Mouse (Mus musculus): ENCODE data around the gene Kif23.

Gene Kif23

DNA sequence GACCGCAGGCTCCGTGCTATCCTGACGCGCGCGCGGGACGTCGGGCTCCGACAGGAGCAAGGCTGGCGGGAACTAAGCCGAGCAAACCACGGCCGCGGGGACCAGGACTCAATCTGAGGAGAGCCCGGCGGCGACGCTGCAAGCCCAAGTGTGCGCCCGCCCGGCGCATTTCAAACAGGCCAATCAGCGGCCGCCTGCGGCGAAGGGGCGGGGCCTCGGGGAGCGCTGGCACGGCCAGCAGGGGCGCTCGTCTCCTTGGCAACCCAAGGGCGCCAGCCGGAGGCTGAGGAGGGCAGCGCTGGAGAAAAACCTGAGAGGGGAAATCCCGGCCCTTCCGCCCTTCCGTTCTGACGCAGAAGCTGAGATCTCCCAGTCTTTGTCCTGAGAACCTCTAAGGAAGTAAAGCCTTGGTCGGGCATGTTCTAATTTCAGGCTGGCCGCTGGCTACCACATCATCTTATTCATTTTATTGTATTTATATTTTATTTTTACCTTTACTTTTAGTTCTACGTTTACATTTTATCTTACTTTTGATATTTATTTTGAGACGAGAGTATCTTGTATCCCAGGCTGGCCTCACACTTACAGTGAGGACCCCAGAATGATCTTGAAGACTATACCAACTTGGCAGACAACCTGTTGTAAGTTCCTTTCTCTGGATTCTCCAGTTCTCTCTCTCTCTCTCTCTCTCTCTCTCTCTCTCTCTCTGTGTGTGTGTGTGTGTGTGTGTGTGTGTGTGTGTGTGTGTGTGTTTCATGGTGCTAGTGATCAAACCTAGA is at the start of gene Kif23:
TSS of gene Kif23 (minus strand) at position 152 of the 779 bp plus-strand sequence.
- peak; percentile 98 to 100 for DNase-seq (ENCODE audit: low spot score in 2 of 2)

DNA sequence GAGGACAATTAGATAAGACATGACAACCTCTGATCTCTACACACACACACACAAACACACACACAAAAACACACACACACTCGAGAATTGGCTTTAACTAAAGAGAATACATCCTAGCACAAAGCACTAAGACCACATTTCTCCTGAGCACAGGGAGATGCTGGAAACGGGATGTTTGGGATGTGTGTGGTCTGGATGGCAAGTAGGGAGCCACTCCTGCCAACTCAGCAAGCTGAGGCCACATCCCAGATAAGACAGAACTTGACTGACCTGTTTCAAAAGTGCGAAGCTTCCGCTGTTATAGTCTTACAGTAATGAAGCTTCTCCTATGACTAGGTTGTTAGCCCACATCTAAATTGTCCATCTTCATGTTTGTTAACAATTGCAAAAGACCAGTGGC is 44.6 kb upstream of the Kif23 start:
- DNase-seq (ENCODE audit: low spot score in 2 of 2), result no peak

DNA sequence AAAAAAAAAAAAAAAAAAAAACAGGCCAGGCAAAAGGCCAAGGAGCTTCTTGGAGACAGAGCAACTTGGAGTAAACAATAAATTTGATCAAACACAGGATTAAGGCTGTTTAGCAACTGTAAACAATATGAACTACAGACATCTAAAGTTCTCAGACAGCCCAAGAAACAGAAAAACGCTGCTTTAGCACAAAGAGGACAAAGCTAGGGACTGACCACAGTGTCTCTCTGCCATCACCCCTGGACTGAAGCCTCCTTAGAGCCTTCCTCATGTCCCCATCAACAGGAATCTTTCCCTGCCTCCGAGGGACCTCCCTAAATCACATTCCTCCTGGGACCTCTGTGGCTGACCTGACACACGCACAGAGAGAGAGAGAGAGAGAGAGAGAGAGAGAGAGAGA is 44.2 kb upstream of the Kif23 start:
- no peak for DNase-seq (ENCODE audit: low spot score in 2 of 2)

DNA sequence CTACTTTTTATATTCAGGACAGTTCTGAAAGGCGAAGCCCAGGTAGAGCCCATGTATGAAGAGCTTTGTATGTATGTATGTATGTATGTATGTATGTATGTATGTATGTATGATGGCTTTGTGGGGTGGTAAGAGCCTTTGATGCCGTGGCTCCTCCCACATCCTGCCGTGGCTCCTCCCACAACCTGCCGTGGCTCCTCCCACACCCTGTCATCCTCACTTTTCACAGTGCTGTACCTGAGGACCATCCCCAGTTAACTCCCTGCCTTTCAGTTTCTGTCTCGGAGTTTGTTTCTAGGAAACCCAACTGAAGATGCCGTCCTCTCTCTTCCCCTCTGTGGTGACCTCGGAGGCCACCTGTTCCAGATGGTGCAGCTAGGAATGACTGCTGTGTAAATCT is 39.5 kb upstream of the Kif23 start:
- DNase-seq (ENCODE audit: low spot score in 2 of 2), result no peak

DNA sequence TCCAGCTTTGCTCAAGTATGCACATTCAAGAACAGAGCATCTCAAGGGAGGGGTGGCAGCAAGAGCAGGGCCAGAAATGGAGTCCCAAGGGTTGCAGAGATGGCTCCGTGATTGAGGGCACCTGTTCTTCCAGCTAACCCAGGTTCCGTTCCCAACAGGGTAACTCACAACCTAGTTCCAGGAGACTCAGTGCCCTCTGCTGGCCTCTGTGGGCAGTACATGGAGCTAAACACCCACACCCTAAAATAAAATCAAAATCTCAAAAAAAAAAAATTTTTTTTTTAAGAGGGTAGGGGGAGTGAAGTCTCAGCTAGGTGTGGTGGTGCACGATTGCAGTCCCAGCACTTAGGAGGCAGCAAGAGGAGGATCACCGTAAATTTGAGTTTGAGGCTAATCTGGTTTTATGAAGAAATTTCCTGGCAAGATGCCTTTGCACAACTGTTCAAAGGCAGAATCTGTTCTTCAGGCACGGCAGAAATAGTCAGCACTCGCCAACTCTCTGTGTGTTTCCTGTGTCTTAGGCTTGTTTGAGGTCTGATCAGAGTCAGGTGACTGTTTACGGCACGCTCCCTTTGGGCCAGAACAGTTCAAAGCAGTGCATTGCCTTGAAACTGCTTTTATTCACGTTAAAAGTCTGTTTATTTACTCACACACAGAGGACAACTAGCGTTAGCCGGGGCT is 38.7 kb upstream of the Kif23 start:
- DNase-seq (ENCODE audit: low spot score in 2 of 2), result peak in 1 of 2 experiments; percentile 50

DNA sequence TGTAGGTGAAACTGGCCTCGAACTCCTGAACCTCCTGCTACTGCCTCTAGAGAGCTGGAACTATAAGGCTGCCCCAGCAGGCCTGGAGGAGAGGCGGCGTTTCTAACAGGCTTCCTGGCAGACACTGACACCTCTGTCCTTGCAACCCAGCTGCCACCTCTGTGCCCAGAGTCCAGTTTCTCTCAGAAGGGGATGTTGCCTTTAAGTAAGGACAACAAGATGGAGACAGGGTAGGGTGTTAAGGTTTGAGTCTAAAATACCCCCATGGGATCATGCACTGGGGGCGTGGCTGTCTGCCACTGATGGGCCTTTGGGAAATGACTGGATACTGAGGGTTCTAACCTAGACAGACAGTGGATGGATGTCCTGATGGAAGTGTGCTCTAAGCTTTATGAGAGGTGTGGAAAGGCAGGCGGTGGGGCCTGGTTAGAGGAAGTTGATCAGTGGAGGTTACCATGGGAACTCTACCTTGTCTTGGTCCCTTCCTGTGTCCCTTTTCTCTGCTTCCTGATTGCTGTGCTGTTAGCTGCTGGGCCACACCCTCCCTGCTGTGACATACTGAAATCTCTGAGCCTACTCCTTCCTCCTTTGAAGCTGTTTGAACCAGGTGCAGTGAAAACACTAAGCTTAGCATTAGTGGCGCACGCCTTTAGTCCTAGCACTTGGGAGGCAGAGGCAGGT is 36.5 kb upstream of the Kif23 start:
- DNase-seq (ENCODE audit: low spot score in 2 of 2), result no peak

DNA sequence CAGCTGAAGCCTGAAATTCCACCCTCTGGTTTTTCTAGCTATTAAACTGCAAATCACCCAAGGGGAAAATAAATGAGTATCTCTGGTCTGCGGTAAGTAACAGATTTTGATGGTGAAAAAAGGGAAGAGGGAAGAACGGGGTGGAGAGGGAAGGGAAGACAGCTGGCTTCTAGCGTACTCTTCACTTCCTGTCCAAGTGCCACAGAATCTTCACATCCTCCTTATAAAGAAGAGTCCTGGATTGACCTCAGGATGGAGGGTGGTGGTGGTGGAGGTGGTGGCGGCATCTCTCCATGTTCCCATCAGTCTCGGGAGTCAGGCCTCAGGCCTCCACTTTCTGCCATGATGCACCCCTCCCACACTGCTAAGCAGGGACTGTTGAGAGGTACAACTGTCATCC is 35.3 kb upstream of the Kif23 start:
- no peak for DNase-seq (ENCODE audit: low spot score in 2 of 2)

DNA sequence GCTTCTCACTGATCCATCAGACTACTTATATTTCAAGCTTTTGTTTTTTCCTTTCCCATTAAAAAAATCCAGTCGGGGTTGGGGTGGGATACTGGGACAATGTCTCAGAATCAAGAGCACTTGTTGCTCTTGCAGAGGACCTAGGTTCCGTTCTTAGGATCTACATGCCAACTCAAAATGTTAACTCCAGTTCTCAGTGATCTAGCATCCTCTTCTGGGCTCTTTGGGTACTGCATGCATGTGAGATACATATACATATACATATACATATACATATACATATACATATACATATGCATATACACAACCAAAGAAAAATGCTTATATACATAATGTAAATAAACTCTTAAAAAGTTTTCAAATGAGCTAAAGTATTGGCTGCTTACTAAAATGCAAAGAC is 33.4 kb upstream of the Kif23 start:
- DNase-seq (ENCODE audit: low spot score in 2 of 2), result no peak

DNA sequence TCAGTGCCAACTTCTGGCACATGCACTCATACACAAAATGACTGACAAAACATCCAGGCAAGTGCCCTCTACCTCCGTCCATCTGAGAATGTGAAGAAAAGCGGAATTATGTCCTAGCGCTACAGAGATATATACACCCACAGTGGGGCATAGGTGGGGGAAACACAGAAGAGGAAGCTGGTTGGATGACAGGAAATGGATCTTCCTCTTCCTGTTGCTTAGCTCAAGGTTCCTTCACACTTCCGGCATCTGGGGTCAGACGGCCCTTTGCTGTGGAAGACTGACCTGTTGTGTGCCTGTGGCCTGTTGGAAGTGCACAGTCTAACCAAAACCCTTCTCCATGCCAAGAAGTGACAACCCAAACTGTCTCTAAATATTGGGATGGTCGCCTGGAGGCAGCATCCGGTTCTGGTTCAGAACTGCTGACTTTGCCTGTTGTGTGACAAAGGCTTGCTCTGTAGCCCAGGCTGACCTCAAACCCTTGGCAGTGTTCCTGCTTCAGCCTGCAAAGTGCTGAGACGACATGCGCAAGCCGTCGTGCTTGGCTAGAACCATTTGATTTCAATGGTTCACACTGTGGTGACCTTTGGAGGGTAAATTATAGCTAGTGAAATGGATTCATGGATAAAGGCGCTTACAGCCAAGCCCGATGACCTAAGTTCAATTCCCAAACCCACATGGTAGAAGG is 30.8 kb upstream of the Kif23 start:
- no peak for DNase-seq (ENCODE audit: low spot score in 2 of 2)

DNA sequence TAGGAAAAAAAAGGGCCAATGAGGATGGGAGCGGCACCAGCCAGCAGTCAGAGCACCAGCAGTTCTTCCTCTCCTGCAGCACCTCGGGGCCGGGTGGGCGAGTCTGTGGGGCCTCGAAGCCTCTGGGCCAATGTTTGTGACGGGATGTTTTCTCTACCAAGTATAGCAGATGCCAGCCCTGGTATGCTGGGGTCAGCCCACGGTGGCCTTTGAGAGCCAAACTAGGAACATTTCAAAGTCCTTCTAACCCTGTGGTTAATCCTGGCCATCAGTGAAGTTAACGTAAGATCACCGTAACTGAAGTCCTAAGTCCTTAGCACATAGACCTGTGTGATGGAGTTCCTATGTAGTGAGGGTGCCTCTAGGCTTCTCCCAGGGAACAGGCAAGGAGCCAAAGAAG is 25.5 kb upstream of the Kif23 start:
- no peak for DNase-seq (ENCODE audit: low spot score in 2 of 2)

DNA sequence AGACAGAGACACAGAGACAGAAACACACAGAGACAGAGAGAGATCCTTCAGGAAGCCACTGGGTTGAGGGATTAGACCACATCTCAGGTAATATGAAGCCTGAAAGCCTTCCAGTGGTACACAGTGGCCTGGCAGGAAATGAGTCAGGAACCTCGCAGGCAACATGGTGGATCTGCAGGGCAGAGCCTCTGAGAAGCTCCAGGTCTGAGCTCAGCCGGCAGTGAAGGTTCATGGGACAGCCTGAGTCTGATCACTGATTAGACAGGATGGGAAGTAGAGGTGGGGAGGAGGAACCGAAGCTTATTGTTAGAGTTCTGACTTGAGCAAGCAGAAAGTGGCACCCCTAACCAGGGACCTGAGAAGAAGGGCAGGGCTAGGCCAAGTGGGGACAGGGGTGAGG is 24.5 kb upstream of the Kif23 start:
- DNase-seq (ENCODE audit: low spot score in 2 of 2), result no peak

DNA sequence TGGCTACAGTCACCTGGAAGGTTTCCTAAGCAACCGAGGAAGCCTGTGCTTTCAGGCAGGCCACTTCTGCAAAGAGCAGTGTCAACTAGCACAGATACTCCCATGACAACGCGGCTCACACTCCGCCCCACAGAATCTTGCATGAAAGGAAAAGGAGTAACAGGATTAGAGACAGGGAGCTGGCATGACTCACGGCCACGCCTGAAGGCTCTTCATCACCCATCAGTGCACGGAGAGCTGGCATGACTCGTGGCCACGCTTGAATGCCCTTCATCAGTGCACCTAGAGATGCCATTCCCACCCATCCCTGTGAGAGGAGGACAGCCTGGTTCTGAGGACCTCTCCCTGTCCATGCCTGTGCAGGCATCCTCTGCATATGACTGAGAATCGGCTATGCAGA is 20.8 kb upstream of the Kif23 start:
- peak in 1 of 2 experiments; percentile 43 for DNase-seq (ENCODE audit: low spot score in 2 of 2)

DNA sequence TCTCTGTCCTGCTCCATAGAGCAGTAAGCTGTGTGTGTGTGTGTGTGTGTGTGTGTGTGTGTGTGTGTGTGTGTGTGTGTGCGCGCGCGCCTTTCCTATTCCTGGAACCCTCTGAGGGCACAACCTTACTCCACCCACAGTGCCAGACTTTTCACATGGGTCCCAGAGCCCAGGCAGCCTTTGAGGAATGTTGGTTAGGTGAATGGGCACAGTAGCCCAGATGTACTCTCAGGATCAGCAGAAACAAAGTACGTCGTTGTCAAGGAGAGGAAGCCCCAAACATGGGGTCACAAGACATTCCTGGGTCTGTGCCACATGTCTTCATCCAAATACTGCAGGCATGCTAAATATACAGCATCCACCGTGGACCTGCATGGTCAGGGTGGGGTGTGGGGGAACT is 19.4 kb upstream of the Kif23 start:
- no peak for DNase-seq (ENCODE audit: low spot score in 2 of 2)

DNA sequence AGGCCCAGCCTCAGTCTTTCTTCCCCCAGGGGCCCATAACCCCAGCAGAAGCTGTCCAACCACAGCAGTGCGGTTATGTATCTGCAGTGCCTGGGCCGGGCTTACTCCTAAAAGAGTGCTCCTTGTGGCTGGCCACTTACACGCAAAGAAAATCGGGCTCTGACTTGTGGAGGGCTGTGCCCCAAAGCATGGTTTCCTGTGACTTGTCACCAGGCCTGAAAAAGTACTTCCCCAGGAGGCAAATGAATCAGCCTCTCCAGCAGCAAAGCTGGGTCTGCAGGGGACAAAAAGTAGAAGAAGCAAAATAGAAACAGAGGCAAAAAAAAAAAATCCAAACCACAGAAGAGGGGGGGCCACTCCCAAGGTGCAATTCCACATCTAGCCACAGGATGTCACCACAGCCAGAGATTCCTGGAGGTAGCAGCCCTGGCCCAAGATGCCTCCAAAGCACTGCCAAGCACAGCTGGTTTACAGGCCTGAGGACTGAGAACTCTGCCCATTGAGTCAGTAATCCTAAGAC is 18.9 kb upstream of the Kif23 start:
- DNase-seq (ENCODE audit: low spot score in 2 of 2), result peak; percentile 74 to 78

DNA sequence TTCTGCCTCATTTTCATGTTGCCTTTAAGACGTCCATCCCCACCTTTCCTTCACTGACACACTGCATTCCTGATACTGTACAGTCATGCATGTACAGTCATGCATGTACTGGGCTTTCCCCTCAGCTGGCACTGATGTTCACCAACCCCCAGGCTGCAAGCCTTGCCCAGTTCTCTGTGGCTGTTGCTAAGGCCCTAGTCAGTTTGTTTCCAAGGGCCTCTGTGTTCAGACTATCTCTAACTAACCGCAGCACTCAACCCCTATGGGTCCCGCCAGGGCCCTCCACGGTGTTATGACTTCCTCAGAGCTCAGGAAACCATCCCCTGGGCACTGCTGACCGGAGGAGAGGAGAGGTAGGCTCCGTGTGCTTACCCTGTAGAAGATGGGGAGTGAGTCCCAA is 16.8 kb upstream of the Kif23 start:
- no peak for DNase-seq (ENCODE audit: low spot score in 2 of 2)

DNA sequence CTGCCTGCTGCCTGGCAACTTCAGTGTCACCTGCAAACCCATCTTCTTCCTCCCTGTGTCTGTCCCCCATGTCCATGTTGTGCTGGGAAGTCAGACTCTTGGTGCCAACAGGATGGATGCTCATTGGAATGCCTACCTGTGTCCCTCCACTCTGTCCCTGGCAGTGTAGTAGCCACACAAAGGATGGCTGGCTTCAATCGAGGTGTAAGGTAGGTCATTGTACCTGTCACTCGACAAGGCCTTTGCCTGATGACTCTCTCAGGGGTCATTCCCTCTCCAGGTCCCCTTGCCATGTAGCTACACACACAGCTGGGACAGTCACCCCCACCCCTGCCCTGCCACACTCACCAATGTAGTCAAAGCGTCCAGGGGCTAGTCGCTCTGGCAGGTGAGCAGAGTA is 14.6 kb upstream of the Kif23 start:
- DNase-seq (ENCODE audit: low spot score in 2 of 2), result no peak

DNA sequence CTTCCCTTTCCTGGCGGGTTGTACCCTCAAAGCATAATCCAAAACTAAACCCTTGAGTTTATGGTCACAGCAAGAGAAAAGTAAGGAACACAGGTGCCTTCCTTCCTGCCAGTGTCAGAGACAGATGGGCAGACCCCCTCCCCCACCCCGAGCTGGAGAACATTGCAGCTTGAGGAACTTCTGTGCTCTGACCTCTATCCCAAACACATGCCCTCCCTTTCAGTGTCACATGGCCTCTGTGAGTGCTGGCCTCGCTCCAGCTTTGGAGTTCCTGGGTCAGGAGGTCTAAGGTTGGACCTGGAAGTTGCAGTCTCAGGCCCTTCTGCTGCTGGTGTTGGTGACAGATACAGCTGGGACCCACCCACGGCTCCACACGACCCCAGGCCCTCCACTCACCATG is 14.2 kb upstream of the Kif23 start:
- DNase-seq (ENCODE audit: low spot score in 2 of 2), result no peak

DNA sequence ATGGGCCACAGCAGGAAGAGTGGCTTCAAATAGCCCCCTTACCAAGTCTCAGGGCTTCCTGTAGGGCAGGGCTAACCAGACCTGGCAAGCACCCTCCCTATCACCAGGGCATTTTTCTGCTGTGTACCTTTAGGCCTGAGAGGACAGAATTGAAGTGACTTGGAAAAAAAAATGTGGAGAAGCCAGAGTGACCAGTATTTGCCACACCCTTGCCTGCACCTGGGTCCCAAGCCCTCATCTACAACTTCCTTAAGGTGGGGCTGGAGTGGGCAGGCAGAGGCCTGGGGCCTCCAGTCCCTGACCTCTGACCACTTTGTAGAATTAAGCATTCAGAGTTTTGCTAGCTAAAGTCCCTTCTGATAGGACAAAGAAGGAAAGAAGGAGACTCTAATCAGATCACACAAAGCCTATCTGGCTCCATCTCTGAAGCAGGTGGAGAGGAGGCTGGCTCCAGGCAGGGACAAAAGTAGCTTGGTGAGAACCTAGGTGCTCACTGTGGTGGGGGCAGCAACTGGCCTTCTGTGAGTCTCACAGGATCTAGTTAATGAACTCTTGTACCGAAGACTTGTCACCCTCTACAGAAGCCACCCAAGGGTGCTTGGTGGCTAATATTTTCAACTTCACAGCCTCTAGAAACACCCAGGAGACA is 13.5 kb upstream of the Kif23 start:
- DNase-seq (ENCODE audit: low spot score in 2 of 2), result no peak

DNA sequence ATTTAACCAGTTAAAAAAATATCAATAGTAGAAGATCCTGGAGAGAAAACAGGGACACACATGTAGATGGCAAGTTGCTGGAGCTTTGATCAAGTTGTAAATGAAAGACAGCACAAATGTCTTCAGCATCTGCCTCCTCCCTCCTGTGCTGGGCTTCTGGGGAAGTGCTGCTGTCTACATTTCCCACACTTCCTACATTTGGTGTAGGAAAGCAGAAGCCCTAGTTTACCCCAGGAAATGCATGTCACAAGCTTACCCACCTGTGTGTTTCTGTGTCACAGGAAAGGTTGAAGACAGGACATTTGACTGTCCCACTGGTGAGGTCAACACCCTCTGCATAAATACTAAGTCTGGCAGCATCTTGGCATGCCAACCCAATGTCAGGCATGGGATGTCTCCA is 8.1 kb upstream of the Kif23 start:
- no peak for DNase-seq (ENCODE audit: low spot score in 2 of 2)

DNA sequence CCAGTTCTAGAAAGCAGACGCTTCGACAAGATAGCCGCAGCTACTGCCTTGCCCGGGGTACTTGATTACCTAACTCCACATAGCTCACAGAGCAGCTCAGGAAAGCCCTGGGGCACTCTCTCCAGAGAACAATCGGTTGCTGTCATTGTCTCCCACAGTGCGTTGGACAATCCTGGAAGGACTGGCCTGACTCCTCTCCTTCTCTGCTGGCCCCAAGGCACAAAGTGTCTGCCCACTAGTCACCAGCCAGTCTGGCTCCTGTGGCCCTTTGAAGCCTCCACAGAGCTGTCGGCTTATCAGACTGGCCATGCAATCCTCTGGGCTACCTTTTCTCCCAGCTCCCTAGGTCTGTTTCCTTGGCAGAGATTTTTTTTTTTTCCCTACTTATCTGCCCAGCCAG is 5.7 kb upstream of the Kif23 start:
- DNase-seq (ENCODE audit: low spot score in 2 of 2), result no peak
